Mouse (Mus musculus) telencephalon, adult 2 months (tissue): ENCODE measurements around the gene Gm6902.
"Not testable (repeated sequence)": the region's sequence is repeated elsewhere in the genome, so short reads cannot be mapped to it uniquely, and the experiment has no call there.

ENCODE experiments used
- DNase-seq: peaks from one replicate; pipeline ENCODE4 v3.0.0-alpha.2; 2011; ENCODE audit warnings: low read depth, low spot score

Gm6902 gene

GRCm38 (mm10) chr7:23278800-23279199 is at the start of gene Gm6902:
Gene Gm6902, minus strand, starts transcription at chr7:23278900.
- DNase-seq, result not testable (repeated sequence)

- not testable (repeated sequence) for DNase-seq
Observed at GRCm38 (mm10) chr7:23300892-23301291, 22.2 kb upstream of the Gm6902 start, which contains the start of gene Nlrp4e. Gene Nlrp4e, plus strand, starts transcription at chr7:23301192.

- not testable (repeated sequence) for DNase-seq
Observed at GRCm38 (mm10) chr7:23251582-23251981, 27.1 kb downstream of the Gm6902 start, which contains the start of gene Vmn1r166. Gene Vmn1r166, minus strand, starts transcription at chr7:23251682.
